Mouse (Mus musculus) CH12.LX (cell line): ENCODE measurements at regions not wholly inside any gene's neighbourhood (a gene's known extent, or its start where the extent isn't known, plus 50 kb on each side); places are given as distances from the start of the nearest gene placed in this dataset.

Source experiments
- BHLHE40 ChIP-seq: IDR thresholded peaks from 2 replicates; pipeline ENCODE4 v1.6.1; 2011; ENCODE audit warnings: mild to moderate bottlenecking, low read depth, low read length, improper control_type of control experiment
- CTCF ChIP-seq, 2 experiments: IDR thresholded peaks in 1 of 2; conservative IDR thresholded peaks in 1 of 2; 2 replicates each; pipeline ENCODE4 v1.5.1; 2011 to 2012; ENCODE audit warnings: low read depth in 2 of 2, low read length in 2 of 2, improper control_type of control experiment in 1 of 2, inconsistent platforms in 1 of 2, mild to moderate bottlenecking in 1 of 2, moderate library complexity in 1 of 2
- ELF1 ChIP-seq: IDR thresholded peaks from 2 replicates; pipeline ENCODE4 v1.6.1; 2014; ENCODE audit warnings: low read depth, mild to moderate bottlenecking, inconsistent platforms, low read length, improper control_type of control experiment
- EP300 ChIP-seq: IDR thresholded peaks from 2 replicates; pipeline ENCODE4 v1.6.1; 2011; ENCODE audit warnings: low read length, improper control_type of control experiment
- MAFK ChIP-seq: IDR thresholded peaks from 2 replicates; pipeline ENCODE4 v1.6.1; 2011; ENCODE audit warnings: low read length, improper control_type of control experiment; ENCODE audit not compliant: insufficient replicate concordance
- MAZ ChIP-seq: IDR thresholded peaks from 2 replicates; pipeline ENCODE4 v1.6.1; 2012; ENCODE audit warnings: low read depth, mild to moderate bottlenecking, inconsistent platforms, low read length, improper control_type of control experiment, moderate library complexity
- MXI1 ChIP-seq: IDR thresholded peaks from 2 replicates; pipeline ENCODE4 v1.6.1; 2011; ENCODE audit warnings: mild to moderate bottlenecking, low read depth, low read length, improper control_type of control experiment
- TBP ChIP-seq: conservative IDR thresholded peaks from 2 replicates; pipeline ENCODE4 v1.6.1; 2011; ENCODE audit warnings: low read depth, low read length, improper control_type of control experiment
- UBTF ChIP-seq: IDR thresholded peaks from 2 replicates; pipeline ENCODE4 v1.6.1; 2012; ENCODE audit warnings: low read depth, mild to moderate bottlenecking, inconsistent platforms, low read length, improper control_type of control experiment, moderate library complexity
- USF1 ChIP-seq: IDR thresholded peaks from 2 replicates; pipeline ENCODE4 v1.6.1; 2014; ENCODE audit warnings: low read depth, mild to moderate bottlenecking, inconsistent platforms, low read length, improper control_type of control experiment
- ZKSCAN1 ChIP-seq: IDR thresholded peaks from 2 replicates; pipeline ENCODE4 v1.6.1; 2012; ENCODE audit warnings: low read depth, inconsistent platforms, low read length, improper control_type of control experiment, borderline replicate concordance
- ZNF384 ChIP-seq: IDR thresholded peaks from 2 replicates; pipeline ENCODE4 v1.6.1; 2012; ENCODE audit warnings: low read depth, low read length, improper control_type of control experiment, inconsistent platforms

DNA sequence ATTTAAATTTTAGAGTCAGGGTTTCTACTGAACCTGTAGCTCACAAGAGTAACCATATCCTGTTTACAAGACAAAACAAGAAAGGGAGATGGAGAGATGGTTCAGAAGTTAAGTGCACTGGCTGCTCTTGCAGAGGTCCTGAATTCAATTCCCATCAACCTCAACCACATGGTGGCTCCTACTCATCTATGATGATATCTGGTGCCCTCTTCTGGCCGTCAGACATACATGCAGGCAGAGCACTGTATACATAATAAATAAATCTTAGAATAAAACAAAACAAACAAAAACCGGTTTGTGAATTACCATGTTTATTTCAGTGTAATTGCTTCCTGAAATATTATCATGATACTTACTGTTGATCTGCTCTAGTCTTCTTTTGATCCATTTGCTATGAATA lies 845.4 kb downstream of the Pcdh18 start:
- no peak for TF ChIP-seq MAFK
- TF ChIP-seq ZKSCAN1 = no peak
- TF ChIP-seq CTCF (conservative IDR thresholded peaks at IDR 0.05 in 1 of 2, IDR thresholded peaks at IDR 0.05 in 1 of 2; ENCODE audit: low read depth in 2 of 2, low read length in 2 of 2) = no peak; a peak in 1 of 4 replicates
- TF ChIP-seq EP300 = no peak
- TF ChIP-seq MAZ = no peak
- no peak for TF ChIP-seq ZNF384
- no peak for TF ChIP-seq MXI1
- no peak for TF ChIP-seq UBTF
- TF ChIP-seq TBP = no peak
- TF ChIP-seq ELF1 = no peak
- TF ChIP-seq BHLHE40 = no peak
- TF ChIP-seq USF1 = no peak
